ENCODE assay signal across 22 mouse cellular contexts in the genomic region with DNA sequence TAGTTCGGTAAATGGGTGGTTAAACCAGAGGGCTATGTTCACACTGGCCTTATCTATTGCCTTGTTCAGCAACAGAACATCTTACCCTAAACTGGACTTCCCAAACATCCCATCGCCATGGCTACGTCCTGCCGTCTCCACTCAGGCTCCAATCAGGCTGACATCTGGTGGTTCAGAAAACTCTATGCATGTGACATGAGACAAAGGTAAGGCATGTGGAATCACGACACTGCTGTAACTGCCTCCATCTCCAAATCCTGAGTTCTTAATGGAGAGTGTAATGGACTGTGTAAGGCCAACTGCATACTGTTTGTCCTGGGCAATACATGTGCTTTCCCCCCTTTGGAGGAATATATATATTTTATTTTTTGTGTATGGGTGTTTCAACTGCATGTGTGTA.
DNase-seq lines count a peak whose midpoint lies in the region; ATAC-seq and TF ChIP-seq lines count a peak whose summit lies in the region.
"Had no signal": no experiment of that assay in that cellular context is flagged by ENCODE, and none has a peak within 500 bp of the region (broad histone marks: within the 10 kb centered on the region; RNA-seq: fewer than 3 reads in every experiment).

No protein-coding gene starts in this region.

- H3K9me3 ChIP-seq in limb, embryonic 12.5 days, result no peaks in the 10 kb centered on the region
- H3K9me3 ChIP-seq in limb, embryonic 10.5 days (replicated peaks), result no peaks in the 10 kb centered on the region
- H3K9me3 ChIP-seq in forebrain, postnatal 0 days (ENCODE audit: low read length), result no peaks in the 10 kb centered on the region
- H3K9me3 ChIP-seq in midbrain, postnatal 0 days (ENCODE audit: low read length), result no peaks in the 10 kb centered on the region
- H3K9me3 ChIP-seq: lung, embryonic 15.5 days had no signal

- TF ChIP-seq CTCF in forebrain, postnatal 0 days (IDR thresholded peaks at IDR 0.05; ENCODE audit: low read depth), result no peak
- peak; percentile 26; the same call in 1 of the 2 replicates for TF ChIP-seq CTCF in midbrain, postnatal 0 days (IDR thresholded peaks at IDR 0.05)

- H3K9ac ChIP-seq in limb, embryonic 12.5 days (replicated peaks), result no peak overlapping the region
- H3K9ac ChIP-seq in forebrain, postnatal 0 days, result no peak overlapping the region
- no peak overlapping the region for H3K9ac ChIP-seq in midbrain, postnatal 0 days (replicated peaks; ENCODE audit: low read length, poor library complexity, severe bottlenecking)
- H3K9ac ChIP-seq: liver, embryonic 14.5 days; lung, embryonic 15.5 days had no signal

- DNase-seq in embryo, embryonic 10 days (ENCODE audit: low spot score), result peak; percentile 20
- DNase-seq in embryo, embryonic 11 days, result no peak
- no peak for DNase-seq in limb, embryonic 10.5 days (ENCODE audit: low spot score)
- DNase-seq in forebrain, postnatal 0 days, result no peak
- DNase-seq in midbrain, postnatal 0 days (ENCODE audit: low spot score), result no peak
- no peak for DNase-seq in yolk sac, embryonic 10.5 days (ENCODE audit: low spot score)
- no peak for DNase-seq in right cerebral cortex, postnatal 36 days (ENCODE audit: low spot score in 2 of 2)
- DNase-seq: adrenal gland, adult 8-10 months; cerebellum, adult 11 months; cerebellum, postnatal 10 days; heart, postnatal 10 days; kidney, adult 2 months; kidney, postnatal 10 days; right cerebral cortex, adult 18-20 months; thymus, postnatal 25 days had no signal

- no peak overlapping the region for H3K4me3 ChIP-seq in limb, embryonic 12.5 days (replicated peaks)
- no peak overlapping the region for H3K4me3 ChIP-seq in limb, embryonic 10.5 days
- no peak overlapping the region for H3K4me3 ChIP-seq in forebrain, postnatal 0 days (ENCODE audit: low read depth, low read length)
- no peak overlapping the region for H3K4me3 ChIP-seq in midbrain, postnatal 0 days (ENCODE audit: low read depth, low read length)
- H3K4me3 ChIP-seq: left cerebral cortex, adult 2 months; lung, embryonic 15.5 days had no signal

- H3K36me3 ChIP-seq in limb, embryonic 12.5 days, result no peaks in the 10 kb centered on the region
- H3K36me3 ChIP-seq in limb, embryonic 10.5 days, result no peaks in the 10 kb centered on the region
- no peaks in the 10 kb centered on the region for H3K36me3 ChIP-seq in forebrain, postnatal 0 days (ENCODE audit: insufficient read depth)
- no peaks in the 10 kb centered on the region for H3K36me3 ChIP-seq in midbrain, postnatal 0 days (ENCODE audit: insufficient read depth, low read length)
- H3K36me3 ChIP-seq: lung, embryonic 15.5 days had no signal

- H3K4me1 ChIP-seq in limb, embryonic 12.5 days (replicated peaks), result peaks cover 11% of the 10 kb centered on the region; the same call in 1 of the 2 replicates
- no peaks in the 10 kb centered on the region; the same call in 1 of the 2 replicates for H3K4me1 ChIP-seq in limb, embryonic 10.5 days
- H3K4me1 ChIP-seq in forebrain, postnatal 0 days (ENCODE audit: insufficient read depth), result 0 out of 2 replicates have a peak, but pooled peaks cover 3% of the 10 kb centered on the region
- H3K4me1 ChIP-seq in midbrain, postnatal 0 days (ENCODE audit: insufficient read depth, low read length), result no peaks in the 10 kb centered on the region

- no peak overlapping the region for H3K4me2 ChIP-seq in limb, embryonic 12.5 days
- no peak overlapping the region for H3K4me2 ChIP-seq in forebrain, postnatal 0 days (ENCODE audit: low read depth)
- no peak overlapping the region for H3K4me2 ChIP-seq in midbrain, postnatal 0 days (ENCODE audit: low read depth, low read length, poor library complexity, severe bottlenecking)
- H3K4me2 ChIP-seq: heart, embryonic 11.5 days; lung, embryonic 15.5 days had no signal

- 0 out of 2 replicates have a peak, but pooled peaks have one; percentile 31 for ATAC-seq in limb, embryonic 12.5 days (ENCODE audit: insufficient number of reproducible peaks, insufficient read depth, low FRiP score, low TSS enrichment, low read depth)
- 0 out of 2 replicates have a peak, but pooled peaks have one; percentile 25 for ATAC-seq in forebrain, postnatal 0 days
- no peak for ATAC-seq in midbrain, postnatal 0 days (ENCODE audit: low FRiP score)
- ATAC-seq: inflammation-experienced regulatory T-cells, adult 6 months; Patski had no signal

- H3K27me3 ChIP-seq in limb, embryonic 12.5 days, result no peaks in the 10 kb centered on the region
- no peaks in the 10 kb centered on the region for H3K27me3 ChIP-seq in limb, embryonic 10.5 days (ENCODE audit: low read depth, poor library complexity, severe bottlenecking)
- no peaks in the 10 kb centered on the region for H3K27me3 ChIP-seq in forebrain, postnatal 0 days (ENCODE audit: insufficient read depth, low read length)
- H3K27me3 ChIP-seq in midbrain, postnatal 0 days (ENCODE audit: insufficient read depth, low read length), result no peaks in the 10 kb centered on the region
- H3K27me3 ChIP-seq: lung, embryonic 15.5 days; Patski had no signal

- 0 out of 2 replicates have a peak overlapping the region, but pooled peaks have one; percentile 53 for H3K27ac ChIP-seq in limb, embryonic 12.5 days
- no peak overlapping the region for H3K27ac ChIP-seq in limb, embryonic 10.5 days
- H3K27ac ChIP-seq in forebrain, postnatal 0 days (ENCODE audit: low read depth, low read length), result no peak overlapping the region
- no peak overlapping the region for H3K27ac ChIP-seq in midbrain, postnatal 0 days (ENCODE audit: low read depth, low read length)
- H3K27ac ChIP-seq: left cerebral cortex, adult 2 months; liver, embryonic 14.5 days; lung, embryonic 15.5 days had no signal

- WGBS in limb, embryonic 12.5 days, result 81% methylated on average over 5 of the region's 5 CpGs
- WGBS in limb, embryonic 10.5 days, result 85% methylated on average over 5 of the region's 5 CpGs
- WGBS in forebrain, postnatal 0 days, result 72% methylated on average over 5 of the region's 5 CpGs
- 68% methylated on average over 5 of the region's 5 CpGs for WGBS in midbrain, postnatal 0 days
